Mouse (Mus musculus) telencephalon, adult 2 months (tissue): ENCODE data around the gene Ugt2a2.
"Not testable (repeated sequence)": the region's sequence is repeated elsewhere in the genome, so short reads cannot be mapped to it uniquely, and the experiment has no call there.

Source experiments
- DNase-seq: peaks from one replicate; pipeline ENCODE4 v3.0.0-alpha.2; 2011; ENCODE audit warnings: low read depth, low spot score

Gene Ugt2a2

GRCm38 (mm10) chr5:87482160-87482559, at the start of gene Ugt2a2:
Gene Ugt2a2, minus strand, starts transcription at chr5:87482260.
- no peak for DNase-seq

- DNase-seq, result not testable (repeated sequence)
Measured at GRCm38 (mm10) chr5:87523561-87523960, 41.5 kb upstream of the Ugt2a2 start.

- peak; percentile 2 for DNase-seq
Measured at GRCm38 (mm10) chr5:87505776-87506458, 23.9 kb upstream of the Ugt2a2 start.

GRCm38 (mm10) chr5:87502687-87503086, 20.6 kb upstream of the Ugt2a2 start:
- no peak for DNase-seq

- DNase-seq, result no peak
Measured at GRCm38 (mm10) chr5:87499341-87499740, 17.3 kb upstream of the Ugt2a2 start.

GRCm38 (mm10) chr5:87498936-87499335, 16.9 kb upstream of the Ugt2a2 start:
- no peak for DNase-seq

- DNase-seq, result no peak
Measured at GRCm38 (mm10) chr5:87490771-87491170, 8.7 kb upstream of the Ugt2a2 start, which contains the start of gene Ugt2a1. Gene Ugt2a1, minus strand, starts transcription at chr5:87490871.

- DNase-seq, result not testable (repeated sequence)
Measured at GRCm38 (mm10) chr5:87486706-87487105, 4.6 kb upstream of the Ugt2a2 start, which contains the start of gene Gm43638. Gene Gm43638, minus strand, starts transcription at chr5:87486806.

- no peak for DNase-seq
Measured at GRCm38 (mm10) chr5:87458810-87459209, 23.2 kb downstream of the Ugt2a2 start.

GRCm38 (mm10) chr5:87457701-87458100, 24.4 kb downstream of the Ugt2a2 start:
- no peak for DNase-seq

- DNase-seq, result no peak
Measured at GRCm38 (mm10) chr5:87456216-87456850, 25.7 kb downstream of the Ugt2a2 start.

GRCm38 (mm10) chr5:87455519-87455918, 26.5 kb downstream of the Ugt2a2 start:
- no peak for DNase-seq

GRCm38 (mm10) chr5:87452514-87452913, 29.5 kb downstream of the Ugt2a2 start:
- DNase-seq, result not testable (repeated sequence)

- DNase-seq, result no peak
Measured at GRCm38 (mm10) chr5:87436264-87436663, 45.8 kb downstream of the Ugt2a2 start.

- no peak for DNase-seq
Measured at GRCm38 (mm10) chr5:87425676-87426075, 56.4 kb downstream of the Ugt2a2 start.

GRCm38 (mm10) chr5:87424041-87424440, 58.0 kb downstream of the Ugt2a2 start, which contains the start of gene Ugt2b38:
Gene Ugt2b38, minus strand, starts transcription at chr5:87424203.
- not testable (repeated sequence) for DNase-seq
